Mouse (Mus musculus) c-Kit-positive CD71-negative TER-119-negative erythroid progenitor cells, embryonic 14.5 days (primary cell): Measurements from ENCODE around the gene Luzp1.

ENCODE experiments used
- DNase-seq: peaks from one replicate; pipeline ENCODE4 v3.0.0-alpha.2; 2013; ENCODE audit warnings: low read depth

The Luzp1 gene

GRCm38 (mm10) chr4:136469371-136469903 lies at the start of gene Luzp1:
Gene Luzp1, plus strand, starts transcription at chr4:136469761.
- DNase-seq, result peak; percentile 70

- DNase-seq, result no peak
These were observed 46.3 kb upstream of the Luzp1 start, which contains the start of gene Htr1d for GRCm38 (mm10) chr4:136423224-136423623. Gene Htr1d, plus strand, starts transcription at chr4:136423524.

GRCm38 (mm10) chr4:136424120-136424999 lies 45.2 kb upstream of the Luzp1 start:
- DNase-seq, result no peak

- DNase-seq, result no peak
These were observed 44.6 kb upstream of the Luzp1 start for GRCm38 (mm10) chr4:136425000-136425288.

- no peak for DNase-seq
These were observed 38.8 kb upstream of the Luzp1 start for GRCm38 (mm10) chr4:136430609-136431375.

GRCm38 (mm10) chr4:136431376-136431693 lies 38.2 kb upstream of the Luzp1 start:
- peak; percentile 74 for DNase-seq

GRCm38 (mm10) chr4:136434029-136434428 lies 35.5 kb upstream of the Luzp1 start:
- DNase-seq, result no peak

GRCm38 (mm10) chr4:136439106-136439505 lies 30.5 kb upstream of the Luzp1 start:
- DNase-seq, result no peak

GRCm38 (mm10) chr4:136441354-136442043 lies 28.1 kb upstream of the Luzp1 start:
- no peak for DNase-seq

- DNase-seq, result no peak
These were observed 25.0 kb upstream of the Luzp1 start for GRCm38 (mm10) chr4:136444561-136444960.

- no peak for DNase-seq
These were observed 19.8 kb upstream of the Luzp1 start for GRCm38 (mm10) chr4:136449795-136450194.

GRCm38 (mm10) chr4:136450271-136450670 lies 19.3 kb upstream of the Luzp1 start:
- no peak for DNase-seq

- no peak for DNase-seq
These were observed 18.0 kb upstream of the Luzp1 start for GRCm38 (mm10) chr4:136451564-136451963.

- DNase-seq, result no peak
These were observed 17.3 kb upstream of the Luzp1 start for GRCm38 (mm10) chr4:136452286-136452685.

GRCm38 (mm10) chr4:136452792-136453191 lies 16.8 kb upstream of the Luzp1 start:
- DNase-seq, result no peak

GRCm38 (mm10) chr4:136454850-136455260 lies 14.7 kb upstream of the Luzp1 start:
- DNase-seq, result no peak

GRCm38 (mm10) chr4:136456516-136457218 lies 12.9 kb upstream of the Luzp1 start:
- no peak for DNase-seq

GRCm38 (mm10) chr4:136458276-136458675 lies 11.3 kb upstream of the Luzp1 start:
- DNase-seq, result no peak

GRCm38 (mm10) chr4:136459210-136459609 lies 10.4 kb upstream of the Luzp1 start:
- DNase-seq, result no peak

GRCm38 (mm10) chr4:136461206-136461605 lies 8.4 kb upstream of the Luzp1 start:
- no peak for DNase-seq

- no peak for DNase-seq
These were observed 7.8 kb upstream of the Luzp1 start for GRCm38 (mm10) chr4:136461761-136462085.
